In the genomic region with DNA sequence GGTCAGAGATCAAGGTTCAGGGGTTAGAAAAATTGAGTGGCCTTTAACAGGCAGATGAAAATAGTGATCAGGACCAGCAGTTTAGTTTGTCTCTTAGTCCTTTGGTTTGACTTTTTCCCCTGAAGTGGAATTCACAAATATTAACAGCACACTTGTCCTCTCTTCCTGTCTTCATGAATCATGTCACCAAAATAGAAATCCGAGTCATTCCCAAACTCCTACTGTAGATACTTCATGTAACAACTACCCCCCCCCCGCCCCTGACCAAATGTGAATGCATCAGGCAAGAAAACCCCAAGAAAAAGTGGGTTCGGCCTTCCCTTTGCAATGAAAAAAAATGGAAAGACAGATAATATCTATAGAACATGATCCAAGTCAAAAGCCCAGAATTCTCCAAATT, we compare ENCODE assay signal across 22 mouse cellular contexts.
DNase-seq lines count a peak whose midpoint lies in the region; ATAC-seq and TF ChIP-seq lines count a peak whose summit lies in the region.
"Had no signal": no experiment of that assay in that cellular context is flagged by ENCODE, and none has a peak within 500 bp of the region (broad histone marks: within the 10 kb centered on the region; RNA-seq: fewer than 3 reads in every experiment).

No protein-coding gene starts in this region.

- H3K27ac ChIP-seq in kidney, postnatal 0 days: no peak overlapping the region
- H3K27ac ChIP-seq in midbrain, embryonic 14.5 days (replicated peaks; ENCODE audit: low read depth, low read length): no peak overlapping the region
- H3K27ac ChIP-seq: embryonic facial prominence, embryonic 13.5 days; forebrain, embryonic 10.5 days; heart, embryonic 13.5 days; hindbrain, embryonic 10.5 days; hindbrain, embryonic 15.5 days had no signal

- no peak overlapping the region for H3K9ac ChIP-seq in kidney, postnatal 0 days (ENCODE audit: low read depth, low read length)
- no peak overlapping the region for H3K9ac ChIP-seq in midbrain, embryonic 14.5 days (replicated peaks; ENCODE audit: low read length)
- H3K9ac ChIP-seq: embryonic facial prominence, embryonic 13.5 days; heart, embryonic 13.5 days; hindbrain, embryonic 15.5 days had no signal

- DNase-seq in frontal cortex, postnatal 25 days (ENCODE audit: low spot score in 2 of 2): no peak
- DNase-seq in kidney, postnatal 0 days (ENCODE audit: low spot score): peak; percentile 7
- no peak for DNase-seq in kidney, adult 8-10 months
- DNase-seq in brain, adult 2 months (ENCODE audit: low read depth, low spot score): peak; percentile 73
- no peak for DNase-seq in midbrain, embryonic 14.5 days
- DNase-seq in cerebellum, postnatal 10 days: no peak
- DNase-seq: adrenal gland, postnatal 14 days; cerebellum, adult 2 months; cerebellum, postnatal 14 days; gastrocnemius, postnatal 10 days; heart, postnatal 14 days; kidney, adult 9 months had no signal

- peak; percentile 70 for ATAC-seq in frontal cortex, adult (ENCODE audit: low TSS enrichment)
- ATAC-seq in kidney, postnatal 0 days (replicated peaks; ENCODE audit: low FRiP score, low read depth): no peak
- ATAC-seq in granulocyte monocyte progenitor cell, adult 5-6 weeks (replicated peaks; ENCODE audit: poor library complexity, severe bottlenecking): no peak
- no peak for ATAC-seq in midbrain, embryonic 14.5 days (ENCODE audit: low FRiP score, low TSS enrichment)
- ATAC-seq: forebrain, embryonic 14.5 days; intestine, embryonic 16.5 days had no signal

- no peaks in the 10 kb centered on the region for H3K27me3 ChIP-seq in kidney, postnatal 0 days (ENCODE audit: insufficient read depth, low read length)
- H3K27me3 ChIP-seq in midbrain, embryonic 14.5 days (ENCODE audit: control insufficient read depth, insufficient read depth, low read length): no peaks in the 10 kb centered on the region
- H3K27me3 ChIP-seq: embryonic facial prominence, embryonic 13.5 days; heart, embryonic 13.5 days; hindbrain, embryonic 15.5 days had no signal

- H3K4me2 ChIP-seq in kidney, postnatal 0 days (ENCODE audit: low read length): no peak overlapping the region
- H3K4me2 ChIP-seq in midbrain, embryonic 14.5 days (ENCODE audit: low read length): no peak overlapping the region
- H3K4me2 ChIP-seq: embryonic facial prominence, embryonic 13.5 days; heart, embryonic 13.5 days; hindbrain, embryonic 15.5 days had no signal

- H3K9me3 ChIP-seq in kidney, postnatal 0 days (replicated peaks; ENCODE audit: low read length): no peaks in the 10 kb centered on the region
- H3K9me3 ChIP-seq in midbrain, embryonic 14.5 days (ENCODE audit: control insufficient read depth, low read length): no peaks in the 10 kb centered on the region
- H3K9me3 ChIP-seq: embryonic facial prominence, embryonic 13.5 days; forebrain, embryonic 10.5 days; heart, embryonic 13.5 days; hindbrain, embryonic 10.5 days; hindbrain, embryonic 15.5 days had no signal

- H3K4me3 ChIP-seq in kidney, postnatal 0 days (replicated peaks; ENCODE audit: low read depth, low read length): no peak overlapping the region
- no peak overlapping the region for H3K4me3 ChIP-seq in midbrain, embryonic 14.5 days (replicated peaks; ENCODE audit: low read depth, low read length)
- H3K4me3 ChIP-seq: embryonic facial prominence, embryonic 13.5 days; erythroblast, embryonic 14.5 days; forebrain, embryonic 10.5 days; heart, embryonic 13.5 days; hindbrain, embryonic 10.5 days; hindbrain, embryonic 15.5 days had no signal

- H3K4me1 ChIP-seq in kidney, postnatal 0 days (replicated peaks; ENCODE audit: insufficient read depth, low read length): 0 out of 2 replicates have a peak, but pooled peaks cover 4% of the 10 kb centered on the region
- no peaks in the 10 kb centered on the region for H3K4me1 ChIP-seq in midbrain, embryonic 14.5 days (ENCODE audit: control insufficient read depth, insufficient read depth, low read length)
- H3K4me1 ChIP-seq: embryonic facial prominence, embryonic 13.5 days; forebrain, embryonic 10.5 days; hindbrain, embryonic 10.5 days; hindbrain, embryonic 15.5 days had no signal

- no peak for TF ChIP-seq CTCF in kidney, postnatal 0 days (IDR thresholded peaks at IDR 0.05; ENCODE audit: low read depth)

- 62% methylated on average over 3 of the region's 3 CpGs for WGBS in kidney, postnatal 0 days
- 90% methylated on average over 3 of the region's 3 CpGs for WGBS in midbrain, embryonic 14.5 days

- no peaks in the 10 kb centered on the region for H3K36me3 ChIP-seq in kidney, postnatal 0 days (ENCODE audit: insufficient read depth, low read length)
- no peaks in the 10 kb centered on the region for H3K36me3 ChIP-seq in midbrain, embryonic 14.5 days (ENCODE audit: control insufficient read depth, insufficient read depth, low read length)
- H3K36me3 ChIP-seq: embryonic facial prominence, embryonic 13.5 days; forebrain, embryonic 10.5 days; heart, embryonic 13.5 days; hindbrain, embryonic 10.5 days; hindbrain, embryonic 15.5 days had no signal

Comparison
In these comparisons a context has a peak if more than half of its experiments do, and no peak if none do; other contexts are left out.
1. DNase-seq: peak in kidney, postnatal 0 days (single experiment) and brain, adult 2 months (single experiment); none in frontal cortex, postnatal 25 days (0 of 2), kidney, adult 8-10 months (0 of 2), midbrain, embryonic 14.5 days (single experiment) and cerebellum, postnatal 10 days (0 of 2).